Mouse (Mus musculus): ENCODE data around the gene Slc7a8.
"Not testable (repeated sequence)": the region's sequence is repeated elsewhere in the genome, so short reads cannot be mapped to it uniquely, and the experiment has no call there.

Gene Slc7a8

DNA sequence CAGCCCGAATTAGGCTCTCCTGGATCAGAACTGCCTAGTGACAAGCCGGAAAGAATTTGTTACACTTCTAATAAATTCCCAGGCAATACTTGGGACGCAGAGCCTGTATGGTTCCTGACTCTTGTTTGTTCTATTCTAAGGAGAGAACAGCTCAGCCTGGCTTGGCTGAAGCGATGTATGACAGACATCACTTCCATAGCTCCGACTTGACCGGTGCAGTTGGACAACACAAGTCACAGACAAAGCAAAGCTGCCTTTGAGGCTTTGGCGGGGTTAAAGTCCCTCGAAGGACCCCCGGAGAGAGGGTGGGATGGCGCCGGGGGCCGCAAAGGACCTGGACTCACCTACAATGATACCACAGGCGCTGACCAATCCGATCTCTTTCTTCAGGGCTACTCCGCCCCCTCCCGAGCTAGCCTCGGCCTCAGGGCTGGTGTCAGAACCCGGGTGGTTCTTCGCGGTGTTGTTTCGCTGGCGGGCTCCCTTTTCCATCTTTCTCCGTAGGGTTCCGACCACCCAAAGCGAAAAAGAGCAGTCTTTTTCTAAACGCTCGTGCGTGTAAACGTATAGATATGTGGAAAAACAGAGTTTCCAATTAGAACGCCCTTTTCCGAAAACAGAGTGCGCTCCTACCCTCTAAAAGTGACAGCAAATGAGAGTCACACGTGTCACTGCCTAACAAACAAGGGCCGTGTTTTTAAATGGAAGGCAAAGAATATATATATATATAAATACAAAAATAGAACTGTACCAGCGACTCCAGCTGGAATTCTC is 723 bp downstream of the Slc7a8 start:
- no peak for DNase-seq (ENCODE audit: low read depth, low spot score)

GRCm38 (mm10) chr14:54780084-54780483 is 1.7 kb downstream of the Slc7a8 start:
- DNase-seq (ENCODE audit: low read depth, low spot score): no peak

DNA sequence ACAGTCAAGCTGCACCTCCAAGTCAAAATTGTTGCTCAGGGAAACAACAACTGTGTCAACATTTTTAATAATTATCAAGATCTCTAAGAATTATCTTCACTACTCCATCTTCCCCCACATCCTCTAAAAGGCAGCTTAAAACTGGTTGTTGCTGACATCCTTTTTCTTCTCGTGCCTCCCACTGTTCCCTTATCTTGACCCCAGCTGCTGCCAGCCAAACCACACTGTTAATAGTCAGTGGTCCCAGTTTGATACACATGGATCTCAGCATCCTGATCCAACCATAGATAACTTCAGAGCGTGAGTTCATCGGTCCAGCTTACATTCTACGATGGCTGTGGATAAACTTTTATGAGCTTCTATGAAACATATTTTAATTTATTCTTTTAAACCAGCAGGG is 3.9 kb downstream of the Slc7a8 start:
- DNase-seq (ENCODE audit: low read depth, low spot score): no peak

DNA sequence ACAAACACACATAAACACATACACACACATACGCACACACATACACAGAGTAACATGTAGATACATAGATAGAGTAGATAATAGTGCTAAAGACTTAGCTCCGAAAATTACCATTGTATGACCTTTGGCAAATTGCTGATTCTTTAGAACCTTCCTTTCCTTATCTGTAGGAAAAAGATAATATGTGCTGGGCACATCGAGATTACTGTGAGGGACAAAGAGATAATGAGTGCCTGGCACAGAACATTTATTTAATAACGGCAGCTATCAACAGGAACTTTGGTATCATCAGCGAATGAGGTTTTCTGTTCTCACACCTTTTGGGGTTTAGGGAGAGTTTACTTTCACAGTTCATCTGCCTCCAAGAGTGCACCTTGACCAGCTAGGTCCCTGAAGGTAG is 5.0 kb downstream of the Slc7a8 start:
- no peak for DNase-seq (ENCODE audit: low read depth, low spot score)

- no peak for DNase-seq (ENCODE audit: low read depth, low spot score)
Measured at GRCm38 (mm10) chr14:54775534-54776041, 6.2 kb downstream of the Slc7a8 start.

DNA sequence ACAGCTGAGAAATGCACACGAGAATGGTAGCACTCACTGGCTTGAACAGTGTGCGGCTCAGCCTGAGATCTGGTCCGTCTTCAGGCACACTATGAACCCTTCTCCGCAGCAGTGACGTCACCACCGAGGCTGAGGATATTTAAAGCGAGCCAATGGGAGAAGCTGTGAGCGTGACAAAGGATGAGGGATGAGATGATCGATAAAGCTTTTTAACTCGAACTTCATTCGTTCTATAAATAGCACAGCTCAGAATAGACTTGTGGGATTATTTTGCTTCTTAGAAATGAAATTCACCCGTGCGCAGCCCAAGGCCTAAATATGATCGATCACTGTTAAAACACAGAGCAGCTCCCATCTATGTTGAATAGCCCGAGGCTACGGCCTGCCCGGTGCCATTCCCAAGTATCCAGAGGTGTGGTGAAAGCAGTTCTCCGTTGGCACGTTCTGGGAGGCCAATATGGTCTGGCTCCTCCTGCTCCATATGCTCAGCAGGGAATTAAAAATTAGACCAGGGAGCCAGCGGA is 9.4 kb downstream of the Slc7a8 start:
- no peak for DNase-seq (ENCODE audit: low read depth, low spot score)

- no peak for DNase-seq (ENCODE audit: low read depth, low spot score)
Measured at GRCm38 (mm10) chr14:54770373-54770772, 11.4 kb downstream of the Slc7a8 start.

GRCm38 (mm10) chr14:54769068-54769425 is 12.7 kb downstream of the Slc7a8 start:
- DNase-seq (ENCODE audit: low read depth, low spot score): no peak

GRCm38 (mm10) chr14:54768314-54769067 is 13.3 kb downstream of the Slc7a8 start:
- DNase-seq (ENCODE audit: low read depth, low spot score): no peak

DNA sequence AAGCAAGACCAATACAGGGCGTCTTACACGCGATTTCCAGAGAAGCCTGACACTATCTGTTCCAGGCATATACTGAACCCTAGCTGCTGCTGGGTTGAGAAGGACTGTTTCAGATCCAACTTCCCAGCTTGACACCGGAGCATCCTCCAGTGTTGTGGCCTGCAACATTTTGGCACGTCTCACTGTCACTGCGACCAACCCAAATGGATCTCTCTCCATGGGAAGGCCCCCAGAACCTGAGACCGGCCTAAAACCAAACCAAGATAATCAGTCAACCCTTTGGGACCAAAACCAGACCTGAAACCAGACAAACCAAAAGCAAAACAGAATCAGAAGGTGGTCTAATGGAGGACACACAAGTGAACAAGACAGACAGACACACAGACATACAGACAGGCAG is 14.8 kb downstream of the Slc7a8 start:
- not testable (repeated sequence) for DNase-seq (ENCODE audit: low read depth, low spot score)

- no peak for DNase-seq (ENCODE audit: low read depth, low spot score)
Measured at GRCm38 (mm10) chr14:54756382-54756781, 25.4 kb downstream of the Slc7a8 start.

GRCm38 (mm10) chr14:54754602-54755018 is 27.1 kb downstream of the Slc7a8 start:
- DNase-seq (ENCODE audit: low read depth, low spot score): no peak

DNA sequence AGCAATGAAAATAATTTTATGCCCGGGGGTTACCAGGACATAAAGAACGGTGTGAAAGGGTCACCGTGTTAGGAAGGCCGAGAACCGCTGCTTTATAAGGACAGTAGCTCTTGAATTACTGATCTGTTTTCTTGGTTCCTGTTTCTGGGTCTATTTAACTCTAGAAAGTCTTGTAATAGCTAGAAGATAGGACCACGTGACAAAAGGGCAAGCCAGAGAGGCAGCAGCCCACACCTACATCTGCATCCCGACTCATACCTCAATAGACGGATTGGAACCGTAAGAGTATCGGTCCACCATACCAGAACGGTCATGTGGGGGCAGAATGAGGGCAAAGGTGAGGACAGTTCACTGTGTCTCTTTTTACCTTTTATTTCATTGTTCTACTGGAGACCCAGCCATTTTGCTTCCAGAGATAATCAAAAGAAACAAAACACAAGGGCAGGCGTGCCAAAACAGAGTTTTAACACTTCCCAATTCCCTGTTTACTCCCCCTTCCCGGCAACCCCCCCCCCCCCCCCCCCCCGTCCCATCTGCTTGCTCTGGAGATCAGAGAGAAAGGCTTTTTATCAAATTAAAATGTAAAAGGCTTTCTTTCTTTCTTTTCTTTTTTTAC is 27.7 kb downstream of the Slc7a8 start:
- DNase-seq (ENCODE audit: low read depth, low spot score): no peak

- no peak for DNase-seq (ENCODE audit: low read depth, low spot score)
Measured at GRCm38 (mm10) chr14:54752938-54753337, 28.8 kb downstream of the Slc7a8 start.

DNA sequence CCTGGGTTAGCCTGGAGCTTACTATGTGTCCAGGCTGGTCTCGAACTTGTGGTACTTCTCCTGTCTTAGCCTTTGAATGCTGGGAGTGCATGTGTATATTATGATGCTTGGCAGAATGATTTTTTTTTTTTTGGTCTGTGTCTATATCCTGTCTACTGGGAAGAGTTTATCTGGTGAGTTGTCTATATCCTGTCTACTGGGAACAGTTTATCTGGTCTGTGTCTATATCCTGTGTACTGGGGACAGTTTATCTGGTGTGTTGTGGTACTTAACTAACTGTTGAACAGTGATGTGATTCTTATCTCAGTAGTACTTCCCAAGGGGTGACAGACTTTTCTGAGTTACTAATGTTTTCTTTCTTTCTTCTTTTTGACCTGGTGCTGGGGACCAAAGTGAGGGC is 30.0 kb downstream of the Slc7a8 start:
- no peak for DNase-seq (ENCODE audit: low read depth, low spot score)

DNA sequence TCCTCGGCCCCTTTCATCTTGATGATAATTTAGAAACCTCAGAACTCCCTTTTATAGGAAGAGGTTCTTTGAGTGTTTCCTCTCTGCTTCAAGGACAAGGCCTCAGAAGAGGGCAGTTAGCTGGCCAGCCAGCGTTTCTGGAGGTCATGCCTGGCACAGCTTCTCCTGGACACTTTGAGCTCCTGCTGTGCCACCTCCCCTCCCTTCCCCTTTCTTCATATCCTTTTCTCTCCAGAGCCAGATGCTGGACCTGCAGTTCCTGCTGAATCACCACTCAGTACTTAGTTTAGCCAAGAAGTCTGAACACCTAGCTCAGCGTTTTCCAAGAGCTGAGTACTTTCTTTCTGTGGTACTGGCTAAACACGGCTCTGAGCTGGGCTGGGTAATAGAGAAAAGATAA is 32.5 kb downstream of the Slc7a8 start:
- DNase-seq (ENCODE audit: low read depth, low spot score): no peak

- no peak for DNase-seq (ENCODE audit: low read depth, low spot score)
Measured at GRCm38 (mm10) chr14:54747942-54748917, 33.5 kb downstream of the Slc7a8 start.

- no peak for DNase-seq (ENCODE audit: low read depth, low spot score)
Measured at GRCm38 (mm10) chr14:54746038-54746437, 35.7 kb downstream of the Slc7a8 start.

DNA sequence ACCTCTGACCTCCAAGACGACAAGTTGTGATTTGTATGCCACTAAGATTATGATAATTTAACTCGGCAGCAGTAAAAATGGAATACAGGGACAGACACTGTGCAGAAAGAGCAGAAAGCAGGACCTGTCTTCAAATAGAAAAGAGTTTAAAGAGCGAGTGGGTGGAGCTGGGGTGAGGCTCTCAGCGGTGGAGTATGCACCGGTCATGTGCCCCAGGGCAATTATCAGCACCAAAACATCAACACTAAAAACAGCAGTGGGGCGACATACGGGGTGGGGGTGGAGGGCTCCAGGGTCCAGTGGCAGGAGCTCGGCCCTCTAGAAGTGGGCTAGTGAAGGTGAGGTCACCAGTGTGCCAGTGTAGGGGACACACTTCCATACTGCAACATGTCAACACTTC is 37.3 kb downstream of the Slc7a8 start:
- DNase-seq (ENCODE audit: low read depth, low spot score): no peak

- DNase-seq (ENCODE audit: low read depth, low spot score): no peak
Measured at GRCm38 (mm10) chr14:54742375-54742774, 39.4 kb downstream of the Slc7a8 start.

GRCm38 (mm10) chr14:54741721-54742120 is 40.0 kb downstream of the Slc7a8 start:
- DNase-seq (ENCODE audit: low read depth, low spot score): no peak
